Mouse (Mus musculus): ENCODE measurements at regions not wholly inside any gene's neighbourhood (a gene's known extent, or its start where the extent isn't known, plus 50 kb on each side); places are given as distances from the start of the nearest gene placed in this dataset.
A peak's percentile ranks its signal among the peaks of the same experiment; 100 is the strongest.

DNA sequence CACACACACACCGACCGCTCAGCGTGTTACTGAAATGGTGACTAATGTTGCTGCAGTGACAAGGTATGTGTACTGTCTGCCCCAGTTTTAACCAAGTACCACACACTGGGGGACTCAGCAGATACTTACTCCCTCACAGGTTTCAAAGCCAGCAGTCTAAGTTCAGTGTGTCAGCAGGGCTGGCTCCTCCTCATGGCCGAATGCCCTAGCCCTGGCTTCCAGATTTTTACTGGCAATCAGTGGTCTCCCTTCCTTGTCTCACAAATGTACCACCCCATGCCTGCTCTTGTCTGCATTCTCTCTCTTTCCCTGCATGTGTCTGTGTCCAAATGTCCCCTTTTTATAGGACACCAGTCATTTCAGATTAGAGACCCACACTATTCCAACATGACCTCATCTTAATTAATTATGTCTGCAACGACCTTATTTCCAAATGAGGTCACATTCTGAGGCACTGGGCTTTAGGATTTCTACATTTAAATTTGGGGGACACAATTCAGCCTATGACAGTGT is 114.7 kb downstream of the Uri1 start:
- no peak for DNase-seq (ENCODE audit: low spot score)

DNA sequence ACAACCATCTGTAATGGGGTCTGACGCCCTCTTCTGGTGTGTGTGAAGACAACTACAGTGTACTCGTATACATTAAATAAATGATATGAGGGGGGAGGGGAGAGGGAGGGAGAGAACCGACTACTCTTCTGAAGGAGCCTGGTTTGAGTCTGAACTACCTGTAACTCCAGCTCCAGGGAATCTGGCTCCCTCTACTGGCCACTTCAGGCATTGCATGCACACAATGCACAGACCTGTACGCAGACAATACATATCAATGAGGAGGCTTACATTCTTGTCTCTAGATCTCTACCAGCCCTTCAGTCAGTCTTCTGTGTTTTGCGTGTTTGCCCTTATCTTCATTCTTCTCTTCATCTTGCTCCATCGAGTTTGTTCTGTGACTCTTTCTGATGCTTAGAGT is 120.4 kb upstream of the Zfp536 start:
- DNase-seq (ENCODE audit: low spot score), result peak; percentile 11

DNA sequence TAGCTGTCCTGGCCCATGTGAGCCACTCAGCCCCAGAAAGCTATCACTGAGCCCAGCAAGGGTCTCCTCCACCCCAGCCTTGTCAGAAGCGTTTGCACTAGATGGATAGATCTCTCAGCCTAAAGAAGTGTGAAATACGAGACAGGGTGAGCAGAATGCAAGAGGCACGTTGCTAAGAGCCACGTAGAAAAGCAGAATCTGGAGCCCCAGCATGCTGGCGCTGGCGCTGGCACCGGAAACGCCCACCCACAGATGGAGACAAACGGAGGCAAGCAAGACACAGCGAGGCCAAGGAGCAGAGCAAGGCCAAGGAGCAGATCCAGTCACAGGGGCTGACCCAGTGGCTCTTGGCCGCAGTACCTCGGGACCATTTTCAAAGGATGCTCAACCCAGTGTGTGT is 100.9 kb upstream of the Zfp536 start:
- DNase-seq (ENCODE audit: low spot score), result no peak

DNA sequence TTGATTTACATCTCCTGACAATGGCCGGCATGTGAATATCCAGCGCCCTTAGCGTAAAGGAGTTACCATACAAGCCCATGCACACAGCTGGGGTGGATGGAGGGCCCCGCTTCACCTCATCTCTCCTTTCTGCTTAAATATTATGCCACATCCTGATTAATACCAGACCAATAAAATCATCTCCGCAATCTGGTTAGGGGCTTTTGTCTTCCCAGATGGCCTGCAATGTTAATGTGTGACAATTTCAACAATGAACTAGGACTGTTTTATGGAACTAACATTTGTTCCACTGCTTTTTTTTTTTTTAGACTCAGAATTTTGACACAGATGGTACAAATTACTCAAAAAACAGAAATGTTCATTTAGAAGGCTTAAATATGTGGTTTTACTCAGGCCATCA is 97.5 kb upstream of the Zfp536 start:
- DNase-seq (ENCODE audit: low spot score), result no peak

DNA sequence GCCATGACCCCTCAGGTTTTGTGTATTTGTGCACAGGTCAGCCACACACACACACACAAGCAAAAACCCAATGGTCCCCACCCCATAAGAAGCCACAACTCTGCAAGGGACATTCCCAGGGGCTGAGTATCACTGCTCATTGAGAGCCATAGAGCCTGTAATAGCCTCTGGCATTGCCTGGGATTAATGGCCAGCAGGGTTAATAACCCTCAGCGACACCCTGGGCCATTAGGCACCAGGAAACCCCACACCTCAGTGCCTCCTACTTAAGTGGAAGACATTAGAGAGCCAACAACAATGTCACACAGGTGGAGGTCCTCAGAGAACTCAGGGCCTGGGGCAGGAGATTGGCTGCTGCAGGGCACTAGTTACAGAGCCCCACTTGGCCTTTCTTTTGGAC is 93.0 kb upstream of the Zfp536 start:
- DNase-seq (ENCODE audit: low spot score), result no peak

DNA sequence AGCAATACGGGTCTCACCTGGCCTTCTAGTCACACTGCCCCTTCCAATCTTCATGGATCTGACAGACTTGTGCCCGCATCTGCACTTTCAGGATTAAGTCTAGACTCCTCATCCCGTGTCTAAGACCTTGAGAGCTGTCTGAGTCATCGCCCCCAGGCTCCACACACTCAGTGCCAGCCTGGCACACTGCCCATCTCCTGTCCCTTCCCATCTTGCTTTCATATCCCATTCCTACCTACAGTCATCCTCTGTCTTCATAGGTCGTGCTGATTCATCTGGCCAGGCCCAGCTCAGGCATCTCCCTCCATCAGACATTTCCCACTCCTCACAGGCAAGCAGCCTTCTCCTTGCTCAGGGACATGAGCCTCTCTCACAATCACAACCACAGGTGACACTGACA is 78.0 kb upstream of the Zfp536 start:
- no peak for DNase-seq (ENCODE audit: low spot score)

DNA sequence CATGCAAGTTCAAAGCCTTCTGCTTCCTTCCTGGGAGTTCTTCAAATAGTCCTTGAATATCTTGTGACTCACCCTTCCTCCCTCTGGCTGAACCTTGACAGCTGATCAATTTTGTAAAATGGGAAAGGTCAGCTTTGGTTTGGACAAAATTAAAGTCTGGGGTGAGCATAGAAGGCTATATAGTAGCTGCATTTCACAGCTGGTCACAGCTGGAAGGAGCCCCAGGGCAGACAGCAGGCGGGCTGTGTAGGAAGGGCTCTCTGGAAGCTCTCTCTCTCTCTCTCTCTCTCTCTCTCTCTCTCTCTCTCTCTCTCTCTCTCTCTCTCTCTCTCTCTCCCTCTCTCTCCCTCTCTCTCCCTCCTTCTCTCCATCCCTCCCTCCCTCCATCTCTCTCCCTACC is 71.8 kb upstream of the Zfp536 start:
- DNase-seq (ENCODE audit: low spot score), result no peak

DNA sequence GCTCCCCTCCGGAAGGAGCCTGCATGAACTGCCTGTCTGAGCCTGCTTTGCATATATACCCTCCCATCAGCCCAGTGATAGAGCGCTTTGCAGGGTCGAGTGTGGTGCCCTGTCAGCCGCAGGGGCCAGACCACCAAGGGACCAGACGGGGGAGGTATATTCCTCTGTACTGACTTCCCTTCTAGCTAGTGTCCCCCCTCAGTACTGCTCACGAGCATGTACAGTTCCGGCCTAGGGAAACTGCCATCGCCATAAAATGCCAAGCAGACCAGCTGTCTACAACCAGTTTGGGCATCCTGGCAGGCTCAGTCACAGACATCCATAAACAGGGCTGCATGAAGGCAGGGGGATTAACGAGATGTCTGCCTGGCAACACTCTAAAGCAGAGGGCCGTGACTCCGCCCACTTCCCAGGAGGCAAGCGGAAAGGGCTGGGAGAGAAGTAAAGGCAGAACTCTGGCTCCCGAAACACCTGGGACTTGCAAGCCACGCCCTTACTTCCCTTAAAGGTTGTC is 68.6 kb upstream of the Zfp536 start:
- no peak for DNase-seq (ENCODE audit: low spot score)

DNA sequence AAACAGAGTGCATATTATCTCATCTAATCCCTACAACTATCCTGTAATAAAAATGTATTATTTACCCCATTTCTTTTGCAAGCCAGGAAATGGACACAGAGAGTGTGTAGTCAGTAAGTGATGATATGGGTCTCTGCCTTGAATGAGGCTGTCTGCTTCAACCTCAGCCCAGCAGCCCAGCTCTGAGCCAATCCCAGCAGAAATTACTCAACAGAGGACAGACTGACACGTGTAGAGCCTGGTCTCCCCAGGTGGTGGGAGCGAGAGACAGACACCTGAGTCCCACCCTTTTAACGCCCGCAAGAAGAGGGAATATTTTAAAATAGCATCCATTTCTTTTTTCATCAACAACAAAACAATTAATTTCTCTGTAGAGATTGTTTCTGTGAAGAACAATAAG is 68.1 kb upstream of the Zfp536 start:
- DNase-seq (ENCODE audit: low spot score), result no peak

DNA sequence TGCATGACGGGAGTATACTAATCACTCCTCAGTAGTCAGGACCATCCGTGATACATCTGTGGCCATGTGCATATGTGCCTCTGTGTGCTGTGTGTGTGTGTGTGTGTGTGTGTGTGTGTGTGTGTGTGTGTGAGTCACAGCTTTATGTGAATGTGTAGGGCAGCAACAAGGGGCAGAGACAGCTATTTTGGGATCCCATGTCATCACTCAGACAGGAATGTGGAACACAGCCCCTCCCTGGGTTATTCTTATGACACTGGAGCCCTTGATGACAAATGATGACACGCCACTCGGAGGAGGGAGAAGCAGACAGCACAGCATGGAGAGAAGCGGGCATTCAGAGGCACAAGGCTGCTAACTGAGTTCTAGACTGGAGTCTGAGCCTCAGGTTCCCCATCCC is 64.4 kb upstream of the Zfp536 start:
- no peak for DNase-seq (ENCODE audit: low spot score)

DNA sequence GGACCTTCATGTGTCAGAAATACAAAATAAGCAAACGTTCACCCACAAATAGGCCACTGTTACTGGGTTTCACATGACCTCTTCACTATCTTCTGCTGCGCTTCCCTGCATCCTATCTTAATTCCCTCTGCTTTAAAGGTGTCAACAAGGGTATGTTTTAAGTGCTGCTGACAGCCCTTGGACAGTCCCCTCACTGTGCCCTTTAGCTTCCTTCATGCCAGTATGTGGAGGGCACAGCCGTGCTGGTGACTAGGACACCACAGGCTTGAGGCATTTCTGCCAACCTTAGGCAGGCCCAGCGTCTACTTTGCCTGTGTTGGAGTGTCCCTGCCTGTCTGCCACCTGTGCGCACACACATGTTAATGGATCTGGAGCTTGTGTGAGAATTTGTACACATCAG is 63.9 kb upstream of the Zfp536 start:
- DNase-seq (ENCODE audit: low spot score), result no peak

DNA sequence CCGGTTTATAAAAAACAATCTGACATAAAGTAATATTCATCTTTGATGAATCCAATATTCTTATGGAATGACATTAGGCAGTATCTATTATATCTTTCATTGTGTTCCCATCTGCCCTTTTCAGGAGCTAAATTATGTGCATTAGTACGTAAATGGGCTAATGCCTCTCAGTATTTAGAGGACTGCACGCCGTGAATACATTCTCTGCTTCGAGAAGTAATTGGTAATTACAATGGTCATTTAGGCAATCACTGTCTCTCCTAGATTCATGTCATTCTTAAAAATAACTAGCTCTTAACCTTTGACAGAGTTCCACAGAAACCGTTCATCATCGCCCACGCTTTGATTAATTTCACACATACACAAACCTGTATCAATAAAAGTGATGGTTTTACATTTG is 60.0 kb upstream of the Zfp536 start:
- DNase-seq (ENCODE audit: low spot score), result no peak

DNA sequence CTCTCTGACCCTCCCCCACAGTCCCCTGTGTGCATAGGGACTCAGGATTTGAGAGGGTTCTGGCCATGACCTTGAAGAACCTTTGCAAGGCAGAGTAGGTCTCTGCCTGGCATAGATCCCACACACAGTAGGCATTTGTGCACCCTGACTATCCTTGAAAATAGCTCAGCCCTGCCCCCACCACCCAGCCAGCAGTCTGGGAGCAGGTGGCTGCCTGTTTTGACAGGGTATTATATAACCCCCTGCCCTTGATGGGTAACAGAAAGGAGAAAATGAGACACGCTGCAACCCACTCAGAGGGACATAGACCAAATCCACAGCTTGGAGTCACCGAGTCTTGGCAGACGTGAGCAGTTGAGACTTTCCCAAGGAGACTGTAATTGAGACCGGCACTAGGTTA is 58.9 kb upstream of the Zfp536 start:
- no peak for DNase-seq (ENCODE audit: low spot score)

DNA sequence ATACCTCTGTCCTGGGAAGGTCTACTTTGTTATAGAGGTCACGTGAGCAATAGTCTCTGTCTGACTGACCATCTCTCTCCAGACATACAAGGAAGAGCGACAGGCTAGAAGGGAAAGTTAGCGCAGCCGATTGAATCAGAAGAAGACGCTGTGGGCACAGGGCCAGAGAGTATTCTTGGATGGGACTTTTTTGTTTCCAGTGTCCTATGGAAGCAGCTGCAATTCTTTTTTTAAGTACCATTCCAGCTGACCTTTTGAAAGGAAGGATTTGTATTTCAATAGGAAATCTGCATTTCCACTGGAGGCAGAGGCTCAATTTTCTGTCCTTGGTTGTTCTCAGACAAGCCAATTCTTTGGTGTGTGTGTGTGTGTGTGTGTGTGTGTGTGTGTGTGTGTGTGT is 52.3 kb upstream of the Zfp536 start:
- no peak for DNase-seq (ENCODE audit: low spot score)
